Mouse (Mus musculus) olfactory bulb, adult 2 months (tissue): Measurements from ENCODE around the gene Arhgef3.

Experiments
- CTCF ChIP-seq: fragments of 200-500 bp; IDR thresholded peaks from 2 replicates; pipeline ENCODE4 v1.5.1; 2012; ENCODE audit warnings: low read depth, mild to moderate bottlenecking, low read length, moderate library complexity; ENCODE audit not compliant: insufficient read depth
- POLR2A ChIP-seq: fragments of 200-500 bp; IDR thresholded peaks from 2 replicates; pipeline ENCODE4 v1.6.1; 2012; ENCODE audit warnings: mild to moderate bottlenecking, low read depth, low read length, moderate library complexity; ENCODE audit not compliant: insufficient read depth

DNA sequence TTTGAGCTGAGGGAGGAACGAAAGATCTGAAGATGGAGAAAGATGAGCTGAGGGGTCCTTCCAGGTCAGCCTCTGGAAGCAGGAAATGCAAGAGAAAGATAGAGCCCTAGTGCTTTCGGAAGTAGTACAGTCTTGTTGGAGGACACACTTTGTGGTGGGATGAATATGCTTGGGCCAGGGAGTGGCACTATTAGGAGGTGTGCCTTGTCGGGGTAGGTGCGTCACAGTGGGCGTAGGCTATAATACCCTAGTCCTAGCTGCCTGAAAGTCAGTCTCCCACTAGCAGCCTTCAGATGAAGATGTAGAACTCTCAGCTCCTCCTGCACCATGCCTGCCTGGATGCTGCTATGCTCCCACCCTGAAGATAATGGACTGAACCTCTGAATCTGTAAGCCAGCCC lies 34.7 kb downstream of the Arhgef3 start:
- TF ChIP-seq CTCF (no peak), POLR2A (no peak)
